Mouse (Mus musculus) ES-Bruce4 (cell line): Measurements from ENCODE around the gene Tuba3a.

Experiments
- CTCF ChIP-seq: IDR thresholded peaks from one replicate; pipeline ENCODE4 v1.8.1; 2011; ENCODE audit warnings: low read depth, low read length
- EP300 ChIP-seq: IDR thresholded peaks from 2 replicates; pipeline ENCODE4 v1.6.1; 2011; ENCODE audit warnings: low read depth, low read length; ENCODE audit not compliant: insufficient read depth
- POLR2A ChIP-seq: IDR thresholded peaks from one replicate; pipeline ENCODE4 v1.8.1; 2011; ENCODE audit warnings: low read length; ENCODE audit not compliant: insufficient read depth

DNA sequence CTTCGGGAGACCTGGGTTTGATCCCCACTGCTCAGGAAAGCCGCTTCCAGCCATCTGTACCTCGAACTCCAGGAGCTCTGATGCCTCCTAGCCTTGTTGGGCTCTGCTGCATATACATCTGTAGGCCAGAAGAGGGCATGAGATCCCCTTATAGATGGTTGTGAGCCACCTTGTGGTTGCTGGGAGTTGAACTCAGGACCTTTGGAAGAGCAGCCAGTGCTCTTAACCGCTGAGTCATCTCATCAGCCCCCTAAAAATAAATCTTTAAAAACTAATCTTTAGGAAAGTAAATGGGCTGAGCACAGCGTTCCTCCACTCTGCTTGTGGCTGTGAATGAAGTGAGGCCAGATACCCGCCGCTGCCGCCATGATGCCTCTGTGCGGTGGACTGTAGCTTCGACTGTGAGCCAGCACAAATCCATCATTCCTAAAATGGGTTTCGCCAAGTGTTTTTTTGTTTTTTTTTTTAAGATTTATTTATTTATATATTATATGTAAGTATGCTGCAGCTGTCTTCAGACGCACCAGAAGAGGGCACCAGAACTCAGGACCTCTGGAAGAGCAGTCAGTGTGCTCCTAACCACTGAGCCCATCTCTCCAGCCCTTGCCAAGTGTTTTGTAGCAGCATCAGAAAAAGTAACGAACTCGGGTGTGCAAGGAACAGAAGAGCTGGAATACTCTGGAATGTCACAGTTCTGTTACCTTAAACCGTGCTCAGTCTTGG, 10.8 kb downstream of the Tuba3a start:
- TF ChIP-seq POLR2A, result no peak
- peak; percentile 71 for TF ChIP-seq CTCF
- no peak for TF ChIP-seq EP300
